Mouse (Mus musculus): Measurements from ENCODE around the gene Srgap1. TPM values are rescaled to one million over a fixed set of nuclear protein-coding genes. Genes with fewer than 3 reads are reported as not detected.

The Srgap1 gene
- polyA plus RNA-seq, 1 experiment from 2014 or later = 6.9 TPM

GRCm38 (mm10) chr10:121983993-121984610 is 63.0 kb downstream of the Srgap1 start:
- 87% methylated on average over 10 of the region's 10 CpGs for WGBS
- Histone ChIP-seq H3K4me1 (no peaks in the 10 kb centered on the region), H3K9me3 (no peaks in the 10 kb centered on the region), H3K4me3 (no peak overlapping the region), H3K27ac (no peak overlapping the region), H3K36me3 (replicated peaks) (no peaks in the 10 kb centered on the region), H3K27me3 (ENCODE audit: poor library complexity, severe bottlenecking) (no peaks in the 10 kb centered on the region)
- no peak for DNase-seq (ENCODE audit: extremely low spot score, low spot score)

- no peaks in the 10 kb centered on the region for H3K9me3 ChIP-seq
- no peak overlapping the region for H3K27ac ChIP-seq
- H3K4me3 ChIP-seq = no peak overlapping the region
- WGBS = 90% methylated on average over 6 of the region's 6 CpGs
- no peaks in the 10 kb centered on the region for H3K36me3 ChIP-seq (replicated peaks)
- DNase-seq (ENCODE audit: extremely low spot score, low spot score) = no peak
- peaks cover 36% of the 10 kb centered on the region for H3K4me1 ChIP-seq
- no peaks in the 10 kb centered on the region for H3K27me3 ChIP-seq (ENCODE audit: poor library complexity, severe bottlenecking)
These were observed 71.8 kb downstream of the Srgap1 start for GRCm38 (mm10) chr10:121975330-121975729.

GRCm38 (mm10) chr10:121974591-121974990 is 72.5 kb downstream of the Srgap1 start:
- Histone ChIP-seq H3K27me3 (ENCODE audit: poor library complexity, severe bottlenecking) (no peaks in the 10 kb centered on the region), H3K27ac (no peak overlapping the region), H3K4me3 (no peak overlapping the region), H3K9me3 (no peaks in the 10 kb centered on the region), H3K36me3 (replicated peaks) (no peaks in the 10 kb centered on the region), H3K4me1 (peaks cover 39% of the 10 kb centered on the region)
- no peak for DNase-seq (ENCODE audit: extremely low spot score, low spot score)
- 77% methylated on average over 4 of the region's 4 CpGs for WGBS

DNA sequence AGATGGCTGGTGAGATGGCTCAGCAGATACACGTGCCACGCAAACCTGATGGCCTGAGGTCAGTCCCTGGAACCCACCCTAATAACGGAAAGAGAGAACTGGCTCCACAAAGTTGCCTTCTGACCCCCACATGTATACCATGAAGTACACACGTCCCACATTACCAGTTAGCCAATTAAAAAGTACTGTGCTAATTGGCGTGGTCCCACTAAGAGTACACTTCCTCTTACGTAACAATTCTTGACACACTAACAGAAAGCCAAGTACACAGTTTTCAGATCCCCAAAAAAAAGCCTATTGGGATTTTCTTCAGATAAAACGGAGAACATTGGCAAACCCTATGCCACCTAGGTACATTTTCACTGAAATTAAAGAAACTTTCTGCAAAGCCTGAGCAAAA is 73.8 kb downstream of the Srgap1 start:
- Histone ChIP-seq H3K27ac (no peak overlapping the region), H3K36me3 (replicated peaks) (no peaks in the 10 kb centered on the region), H3K27me3 (ENCODE audit: poor library complexity, severe bottlenecking) (no peaks in the 10 kb centered on the region), H3K4me3 (no peak overlapping the region), H3K4me1 (peaks cover 49% of the 10 kb centered on the region), H3K9me3 (no peaks in the 10 kb centered on the region)
- 88% methylated on average over 7 of the region's 7 CpGs for WGBS
- no peak for DNase-seq (ENCODE audit: extremely low spot score, low spot score)

GRCm38 (mm10) chr10:121972249-121972892 is 74.7 kb downstream of the Srgap1 start:
- 88% methylated on average over 10 of the region's 10 CpGs for WGBS
- Histone ChIP-seq H3K4me3 (no peak overlapping the region), H3K4me1 (peaks cover 55% of the 10 kb centered on the region), H3K36me3 (replicated peaks) (no peaks in the 10 kb centered on the region), H3K27me3 (ENCODE audit: poor library complexity, severe bottlenecking) (no peaks in the 10 kb centered on the region), H3K9me3 (no peaks in the 10 kb centered on the region), H3K27ac (no peak overlapping the region)
- no peak for DNase-seq (ENCODE audit: extremely low spot score, low spot score)

DNA sequence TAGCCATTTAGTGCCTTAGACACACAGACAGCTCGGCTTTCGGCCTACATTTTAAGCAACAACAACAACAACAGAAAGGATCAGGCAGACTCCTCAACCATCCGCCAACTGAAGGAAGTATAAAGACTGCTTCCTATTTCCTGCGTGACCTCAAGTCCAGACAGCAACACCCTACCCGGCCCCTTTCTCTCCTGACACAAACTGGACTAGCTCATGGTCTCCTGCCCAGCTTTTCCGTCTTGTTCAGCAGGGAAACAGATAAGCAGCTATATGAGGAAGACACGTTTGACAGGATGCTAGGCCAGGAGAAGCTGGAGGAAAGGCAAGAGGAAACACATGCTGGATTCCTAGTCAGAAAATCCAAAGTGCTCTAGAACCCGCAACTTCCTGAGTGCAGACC is 75.5 kb downstream of the Srgap1 start:
- 76% methylated on average over 8 of the region's 8 CpGs for WGBS
- no peak for DNase-seq (ENCODE audit: extremely low spot score, low spot score)
- no peaks in the 10 kb centered on the region for H3K27me3 ChIP-seq (ENCODE audit: poor library complexity, severe bottlenecking)
- no peak overlapping the region for H3K4me3 ChIP-seq
- peaks cover 55% of the 10 kb centered on the region for H3K4me1 ChIP-seq
- no peak overlapping the region for H3K27ac ChIP-seq
- no peaks in the 10 kb centered on the region for H3K9me3 ChIP-seq
- no peaks in the 10 kb centered on the region for H3K36me3 ChIP-seq (replicated peaks)

DNA sequence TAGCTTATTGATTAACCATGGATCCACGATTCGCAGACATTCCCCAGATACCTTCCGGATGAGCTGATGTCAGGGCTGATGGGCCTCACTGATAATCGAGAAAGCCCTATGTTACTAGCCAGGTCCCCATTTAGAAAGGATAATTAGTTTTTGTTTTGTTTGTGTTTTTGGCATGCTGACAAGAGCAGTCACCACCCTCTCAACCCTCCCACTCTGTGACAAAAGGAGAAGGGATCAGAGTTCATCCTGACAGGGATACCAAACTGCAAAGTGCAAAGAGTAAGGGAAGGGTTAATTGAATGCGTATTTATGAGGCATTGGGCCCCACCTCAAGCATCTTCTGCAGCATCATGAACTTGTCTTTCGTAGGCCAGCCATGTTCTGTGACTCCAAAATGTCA is 76.2 kb downstream of the Srgap1 start:
- Histone ChIP-seq H3K9me3 (no peaks in the 10 kb centered on the region), H3K36me3 (replicated peaks) (no peaks in the 10 kb centered on the region), H3K27me3 (ENCODE audit: poor library complexity, severe bottlenecking) (no peaks in the 10 kb centered on the region), H3K4me1 (peaks cover 55% of the 10 kb centered on the region), H3K4me3 (no peak overlapping the region), H3K27ac (no peak overlapping the region)
- no peak for DNase-seq (ENCODE audit: extremely low spot score, low spot score)
- 80% methylated on average over 6 of the region's 6 CpGs for WGBS

GRCm38 (mm10) chr10:121964114-121964513 is 83.0 kb downstream of the Srgap1 start:
- Histone ChIP-seq H3K27me3 (ENCODE audit: poor library complexity, severe bottlenecking) (no peaks in the 10 kb centered on the region), H3K27ac (no peak overlapping the region), H3K36me3 (replicated peaks) (no peaks in the 10 kb centered on the region), H3K4me1 (peaks cover 14% of the 10 kb centered on the region), H3K4me3 (no peak overlapping the region), H3K9me3 (no peaks in the 10 kb centered on the region)
- DNase-seq (ENCODE audit: extremely low spot score, low spot score) = no peak
- WGBS = 87% methylated on average over 10 of the region's 10 CpGs

DNA sequence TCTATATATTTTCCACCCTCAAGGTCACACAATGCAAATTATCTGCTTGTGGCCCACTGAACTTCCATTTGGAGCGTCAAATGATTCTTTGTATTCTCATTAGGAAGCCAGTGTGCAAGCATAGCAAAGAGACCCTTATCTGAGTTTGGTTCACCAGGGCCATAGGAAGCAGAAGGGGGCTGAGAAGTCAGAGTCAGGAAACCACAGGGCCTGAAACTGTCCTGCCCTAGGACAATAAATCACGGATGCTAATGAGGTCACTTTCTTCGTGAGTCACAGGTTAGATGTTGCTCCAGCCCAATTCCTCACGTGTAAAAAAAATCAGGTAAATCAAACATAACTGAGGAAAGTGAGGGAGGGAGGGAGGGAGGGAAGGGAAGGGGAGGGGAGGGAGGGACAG is 85.1 kb downstream of the Srgap1 start:
- H3K27me3 ChIP-seq (ENCODE audit: poor library complexity, severe bottlenecking) = no peaks in the 10 kb centered on the region
- WGBS = 83% methylated on average over 4 of the region's 4 CpGs
- H3K9me3 ChIP-seq = no peaks in the 10 kb centered on the region
- no peaks in the 10 kb centered on the region for H3K4me1 ChIP-seq
- no peaks in the 10 kb centered on the region for H3K36me3 ChIP-seq (replicated peaks)
- no peak overlapping the region for H3K4me3 ChIP-seq
- no peak for DNase-seq (ENCODE audit: extremely low spot score, low spot score)
- H3K27ac ChIP-seq = no peak overlapping the region

DNA sequence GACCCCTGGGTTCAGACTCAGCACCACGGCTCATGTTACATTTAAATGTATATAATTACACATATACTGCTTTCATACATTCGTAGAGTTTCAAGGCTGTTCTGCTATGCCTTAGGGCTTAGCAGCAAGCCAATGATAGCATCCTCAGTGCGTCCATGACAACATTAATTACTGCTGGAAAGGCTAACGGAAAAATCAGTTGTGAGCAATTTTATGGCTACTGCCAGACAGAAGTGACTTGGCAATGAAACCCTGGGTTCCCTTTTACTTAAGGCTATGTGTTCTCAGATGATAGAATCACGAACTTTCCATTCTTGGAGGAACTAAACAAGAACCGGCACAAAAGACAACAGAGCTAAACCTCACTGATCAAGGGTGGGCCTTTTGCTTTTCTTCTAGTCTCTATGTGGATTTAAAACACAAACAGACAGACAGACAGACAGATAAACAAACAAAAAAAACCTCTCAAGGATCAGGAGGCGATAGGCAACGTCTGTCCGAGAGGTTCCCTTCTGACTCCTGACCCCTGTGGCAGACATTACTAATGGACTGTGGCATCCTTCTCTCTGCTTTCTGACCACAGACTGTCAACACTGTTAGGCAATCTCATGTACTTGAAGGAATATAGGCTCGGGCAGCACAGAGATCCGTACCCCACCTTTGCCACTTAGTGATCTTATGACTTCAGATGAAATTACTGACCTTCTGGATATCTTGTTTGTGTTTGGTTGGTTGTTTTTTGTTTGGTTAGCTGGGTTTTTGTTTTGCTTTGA is 85.8 kb downstream of the Srgap1 start:
- no peak for DNase-seq (ENCODE audit: extremely low spot score, low spot score)
- H3K36me3 ChIP-seq (replicated peaks) = no peaks in the 10 kb centered on the region
- H3K4me1 ChIP-seq = no peaks in the 10 kb centered on the region
- no peak overlapping the region for H3K4me3 ChIP-seq
- WGBS = 79% methylated on average over 11 of the region's 11 CpGs
- no peaks in the 10 kb centered on the region for H3K9me3 ChIP-seq
- no peaks in the 10 kb centered on the region for H3K27me3 ChIP-seq (ENCODE audit: poor library complexity, severe bottlenecking)
- H3K27ac ChIP-seq = no peak overlapping the region

DNA sequence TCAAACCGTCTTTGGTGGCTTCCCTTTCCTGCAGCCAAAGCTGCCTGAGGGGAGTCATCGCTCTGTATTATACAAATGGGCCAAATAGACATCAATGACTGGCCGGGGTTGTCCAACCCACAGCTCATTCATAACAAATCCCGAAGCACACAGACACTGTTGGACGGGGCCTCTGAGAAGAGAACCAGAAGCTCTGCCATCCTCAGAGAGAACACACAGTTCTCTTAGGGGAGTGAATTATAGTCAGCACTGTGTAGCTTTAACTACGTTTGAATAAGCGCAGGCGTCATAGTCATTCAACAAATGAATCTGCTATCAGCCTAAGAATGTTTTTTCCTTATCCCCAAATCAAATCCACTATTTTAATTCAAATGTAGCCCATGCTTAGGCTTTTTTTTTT is 88.4 kb downstream of the Srgap1 start:
- Histone ChIP-seq H3K27ac (no peak overlapping the region), H3K4me3 (no peak overlapping the region), H3K9me3 (no peaks in the 10 kb centered on the region), H3K4me1 (0 out of 2 replicates have a peak, but pooled peaks cover 4% of the 10 kb centered on the region), H3K27me3 (ENCODE audit: poor library complexity, severe bottlenecking) (no peaks in the 10 kb centered on the region), H3K36me3 (replicated peaks) (no peaks in the 10 kb centered on the region)
- 89% methylated on average over 8 of the region's 8 CpGs for WGBS
- DNase-seq (ENCODE audit: extremely low spot score, low spot score) = no peak

GRCm38 (mm10) chr10:121956505-121956904 is 90.6 kb downstream of the Srgap1 start:
- WGBS = 92% methylated on average over 11 of the region's 11 CpGs
- DNase-seq (ENCODE audit: extremely low spot score, low spot score) = no peak
- Histone ChIP-seq H3K27ac (no peak overlapping the region), H3K9me3 (no peaks in the 10 kb centered on the region), H3K4me3 (no peak overlapping the region), H3K36me3 (replicated peaks) (no peaks in the 10 kb centered on the region), H3K27me3 (ENCODE audit: poor library complexity, severe bottlenecking) (no peaks in the 10 kb centered on the region), H3K4me1 (0 out of 2 replicates have a peak, but pooled peaks cover 4% of the 10 kb centered on the region)

DNA sequence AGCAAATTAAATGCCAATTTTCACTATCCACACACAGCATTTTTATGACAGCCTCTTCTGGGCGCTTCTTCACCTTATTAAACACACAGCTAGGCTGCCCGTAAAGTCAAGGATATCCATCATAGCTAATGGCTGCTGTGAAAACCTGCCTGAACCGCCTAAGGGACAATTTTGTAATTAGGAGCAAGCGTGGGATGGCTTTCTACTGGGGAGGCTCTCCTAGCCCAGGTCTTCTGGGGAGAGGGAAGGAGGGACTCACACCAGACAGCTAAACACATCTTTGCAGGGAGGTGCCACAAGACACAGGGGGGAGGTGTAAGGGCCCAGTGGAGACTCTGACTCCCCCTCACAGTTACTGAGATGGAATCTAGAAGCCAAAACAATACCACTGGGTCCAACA is 91.4 kb downstream of the Srgap1 start:
- no peaks in the 10 kb centered on the region for H3K27me3 ChIP-seq (ENCODE audit: poor library complexity, severe bottlenecking)
- H3K4me1 ChIP-seq = 0 out of 2 replicates have a peak, but pooled peaks cover 4% of the 10 kb centered on the region
- no peak overlapping the region for H3K4me3 ChIP-seq
- no peak overlapping the region for H3K27ac ChIP-seq
- DNase-seq (ENCODE audit: extremely low spot score, low spot score) = no peak
- 88% methylated on average over 4 of the region's 4 CpGs for WGBS
- no peaks in the 10 kb centered on the region for H3K36me3 ChIP-seq (replicated peaks)
- H3K9me3 ChIP-seq = no peaks in the 10 kb centered on the region
